Mouse (Mus musculus) mouse trophoblast stem cell (cell line): ENCODE results near the gene Kcnc4.

Experiments used
- in situ Hi-C, 2 experiments: fragments of 300-500 bp; cut with MseI, MboI; formaldehyde crosslinking; loops; 2 replicates in 1 of 2; 3 replicates in 1 of 2; pipeline ENCODE4 v1.15.1; 2025

Kcnc4 gene

GRCm38 (mm10) chr3:107459196-107459772, at the start of gene Kcnc4:
Gene Kcnc4, minus strand, starts transcription at chr3:107459552.
- in situ Hi-C loops = no loop called here

DNA sequence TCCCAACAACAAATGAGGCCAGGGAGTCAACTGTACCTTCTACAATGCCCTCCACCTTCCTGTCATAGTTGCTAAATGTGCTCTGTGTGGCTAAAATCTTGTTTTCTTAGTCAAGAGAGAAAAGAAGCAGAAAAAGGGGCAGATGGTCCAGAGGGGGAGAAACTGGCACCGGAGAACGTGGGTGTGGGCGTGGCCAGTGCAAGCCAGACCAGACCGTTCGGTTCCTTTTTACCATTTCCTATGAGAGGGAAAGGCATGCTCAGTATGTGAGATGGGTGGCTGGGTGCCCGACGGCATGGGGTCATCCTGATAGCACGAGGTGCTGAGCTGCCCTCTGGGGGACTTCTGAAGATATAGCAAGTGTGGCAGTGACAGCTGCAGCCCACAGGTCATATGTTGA, 49.3 kb upstream of the Kcnc4 start:
- in situ Hi-C loops = no loop called here

DNA sequence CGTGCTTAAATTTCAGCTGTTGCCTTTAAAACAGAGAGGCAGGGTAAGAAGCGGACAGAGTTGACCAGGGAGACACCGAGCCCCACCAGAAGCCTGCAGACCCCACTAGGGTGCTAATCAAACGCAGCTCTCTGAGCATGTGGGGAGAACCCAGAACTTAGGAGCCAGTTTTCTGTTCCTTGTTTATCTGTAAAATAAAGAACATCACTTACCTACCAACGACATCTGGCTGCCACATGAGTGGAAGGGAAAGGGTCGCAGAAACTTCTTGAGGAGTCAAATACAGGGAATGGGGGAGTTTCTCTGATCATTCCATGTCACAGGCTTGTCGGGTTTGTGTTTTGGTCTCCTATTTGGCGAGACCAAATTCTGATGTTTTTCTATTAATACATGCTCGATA, 48.6 kb upstream of the Kcnc4 start:
- in situ Hi-C loops = no loop called here

GRCm38 (mm10) chr3:107506531-107506930, 47.2 kb upstream of the Kcnc4 start:
- in situ Hi-C loops = no loop called here

GRCm38 (mm10) chr3:107505464-107506367, 46.4 kb upstream of the Kcnc4 start:
- in situ Hi-C loops = no loop called here

DNA sequence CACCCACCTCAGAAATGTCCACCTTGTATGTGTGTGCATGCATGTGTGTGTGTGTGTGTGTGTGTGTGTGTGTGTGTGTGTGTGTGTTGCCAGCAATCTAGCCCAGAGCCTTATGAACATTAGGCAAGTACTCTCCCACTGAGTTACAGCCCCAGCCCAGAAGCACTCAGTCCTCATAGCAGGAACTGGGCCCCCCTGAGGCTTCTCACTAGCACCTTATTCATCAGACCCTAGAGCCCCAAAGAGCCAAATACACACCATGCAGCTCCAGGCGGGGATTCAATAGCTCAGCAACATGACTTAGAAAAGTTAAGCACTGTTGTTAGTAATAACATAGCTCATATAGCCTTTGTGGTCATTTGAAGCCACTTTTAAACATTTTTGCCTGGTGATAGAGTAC, 45.2 kb upstream of the Kcnc4 start:
- in situ Hi-C loops = no loop called here

- in situ Hi-C loops = no loop called here
Observed at GRCm38 (mm10) chr3:107503716-107504115, 44.4 kb upstream of the Kcnc4 start.

DNA sequence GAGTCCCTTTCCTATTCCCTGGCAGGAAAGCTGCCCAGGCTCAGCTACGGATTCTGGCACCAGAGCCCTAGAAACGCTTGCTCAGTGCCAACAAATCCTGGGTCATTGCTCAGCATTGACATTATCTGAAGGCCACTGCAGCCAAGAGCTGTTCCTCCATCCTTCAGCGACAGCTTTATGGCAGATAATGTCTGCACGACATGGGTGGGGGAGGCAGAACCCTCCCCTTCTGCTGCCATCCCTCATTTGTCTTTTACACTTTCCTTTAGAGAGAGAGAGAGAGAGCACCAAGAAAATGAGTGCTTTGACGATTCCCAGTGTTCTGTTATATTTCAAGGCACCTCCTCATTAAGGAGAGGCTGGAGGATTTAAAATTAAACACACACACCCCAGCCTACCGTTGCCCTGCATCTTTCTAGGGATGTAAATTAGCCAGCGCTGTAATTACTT, 42.4 kb upstream of the Kcnc4 start:
- in situ Hi-C loops = no loop called here

- in situ Hi-C loops = no loop called here
Observed at GRCm38 (mm10) chr3:107500301-107500700, 40.9 kb upstream of the Kcnc4 start.

- in situ Hi-C loops = no loop called here
Observed at GRCm38 (mm10) chr3:107496086-107496850, 36.9 kb upstream of the Kcnc4 start.

- in situ Hi-C loops = no loop called here
Observed at GRCm38 (mm10) chr3:107495524-107495923, 36.2 kb upstream of the Kcnc4 start.

DNA sequence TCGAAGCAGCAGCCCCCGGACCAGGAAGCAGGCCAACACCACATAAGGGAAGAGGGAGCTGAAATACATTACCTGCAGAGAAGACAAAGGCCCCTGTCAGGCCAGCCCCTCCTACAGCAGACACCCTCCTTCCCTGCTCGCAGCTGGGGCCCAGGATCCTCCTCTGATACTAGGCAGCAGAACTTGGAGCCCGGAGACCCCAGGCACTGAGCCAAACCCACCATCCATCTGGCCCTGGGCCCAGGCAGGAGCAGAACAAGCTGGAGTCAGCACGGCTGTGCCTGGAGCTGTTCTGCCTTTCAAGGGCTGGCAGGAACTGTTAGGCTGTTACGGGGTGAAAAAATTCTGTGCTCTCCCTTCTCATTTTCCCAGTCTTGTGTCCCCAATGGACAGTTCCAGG, 32.1 kb upstream of the Kcnc4 start:
- in situ Hi-C loops = no loop called here

- in situ Hi-C loops = no loop called here
Observed at GRCm38 (mm10) chr3:107488637-107489036, 29.3 kb upstream of the Kcnc4 start.

DNA sequence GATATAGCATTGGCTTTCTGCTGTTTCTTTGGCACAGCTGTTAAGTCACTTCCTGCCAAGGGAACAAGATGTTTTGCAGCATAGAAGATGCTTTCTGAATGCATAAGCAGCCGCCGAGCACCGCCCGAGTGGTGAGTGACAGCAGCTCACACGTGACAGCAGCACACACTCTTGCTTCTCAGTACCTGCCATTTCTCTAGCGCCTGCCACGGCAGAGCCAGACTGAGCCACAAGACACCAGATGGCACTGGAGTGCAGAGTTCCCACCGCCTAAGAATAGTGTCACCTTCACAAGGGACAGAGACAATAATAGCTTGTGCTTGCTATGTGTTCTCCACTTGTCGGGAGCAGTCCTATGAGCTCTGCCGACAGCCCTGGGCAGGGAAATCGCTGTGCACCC, 23.9 kb upstream of the Kcnc4 start:
- in situ Hi-C loops = no loop called here

DNA sequence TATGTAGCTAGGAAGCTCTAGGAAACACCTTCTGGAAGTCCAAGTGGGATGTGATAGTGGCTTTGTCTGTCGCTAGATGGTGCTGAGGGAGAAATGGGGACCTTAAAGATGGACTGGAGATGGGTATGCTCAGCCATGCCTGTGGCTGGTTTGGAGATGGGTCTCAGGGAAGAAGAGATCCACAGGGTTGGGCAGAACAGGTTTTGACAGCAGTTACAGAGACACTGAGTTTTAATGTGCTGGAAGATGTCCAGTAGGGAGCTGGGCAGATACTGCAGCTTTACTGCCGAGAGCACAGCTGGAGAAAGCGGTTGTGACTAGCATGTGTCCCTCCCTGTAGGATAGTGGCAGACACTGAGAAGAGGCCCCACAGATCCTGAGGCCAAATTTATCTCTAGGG, 21.3 kb upstream of the Kcnc4 start:
- in situ Hi-C loops = no loop called here

DNA sequence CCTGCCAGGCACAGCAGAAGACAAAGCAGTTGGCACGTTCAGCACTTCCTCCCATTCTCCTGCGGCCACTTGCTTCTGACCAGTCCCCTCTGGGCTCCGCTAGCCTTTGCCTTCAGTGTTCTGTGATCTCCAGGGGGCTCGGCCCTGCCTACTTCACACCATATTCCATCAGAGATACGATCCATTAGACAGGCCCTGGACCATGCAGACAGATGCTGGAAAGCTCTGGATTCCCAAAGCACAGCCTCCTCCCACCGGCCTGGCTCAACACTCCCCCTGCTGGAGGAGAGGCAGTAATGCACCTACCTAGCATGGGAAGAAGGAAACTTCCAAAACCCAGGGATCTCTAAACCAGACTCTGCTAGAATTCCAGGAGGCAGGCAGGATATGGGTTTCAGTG, 12.8 kb upstream of the Kcnc4 start:
- in situ Hi-C loops = no loop called here

GRCm38 (mm10) chr3:107469059-107469458, 9.7 kb upstream of the Kcnc4 start:
- in situ Hi-C loops = loop anchor here (10.0 kb wide), 1 partner anchor 234 kb away; the partner anchor contains the start of genes A630076J17Rik (in 2 of the 2) and Prok1 (in 2 of the 2)

DNA sequence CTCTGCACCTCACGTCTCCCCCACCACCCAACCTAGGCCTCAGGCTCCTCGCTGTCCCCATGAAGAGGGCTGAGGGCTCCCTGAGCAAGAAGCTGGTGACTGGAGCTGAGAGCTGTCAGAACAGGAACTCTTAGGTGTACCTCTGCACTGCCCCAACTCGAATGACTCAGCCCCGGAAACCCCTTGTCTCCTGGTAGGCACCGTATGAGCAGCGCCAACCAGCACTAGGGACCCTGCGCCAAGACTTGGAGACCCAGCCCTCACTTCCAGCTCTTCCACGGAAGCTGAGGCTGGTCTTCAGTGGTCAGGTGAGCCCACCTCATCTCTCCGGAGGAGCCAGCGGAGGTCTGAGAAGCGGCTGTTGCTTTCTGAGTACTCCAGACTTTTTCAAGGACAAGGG, 8.8 kb upstream of the Kcnc4 start:
- in situ Hi-C loops = loop anchor here (10.0 kb wide), 1 partner anchor 233 kb away; the partner anchor contains the start of genes A630076J17Rik (in 2 of the 2) and Prok1 (in 2 of the 2)

GRCm38 (mm10) chr3:107466577-107466976, 7.2 kb upstream of the Kcnc4 start:
- in situ Hi-C loops = loop anchor here (10.0 kb wide), 1 partner anchor 232 kb away; the partner anchor contains the start of genes A630076J17Rik (in 2 of the 2) and Prok1 (in 2 of the 2)

DNA sequence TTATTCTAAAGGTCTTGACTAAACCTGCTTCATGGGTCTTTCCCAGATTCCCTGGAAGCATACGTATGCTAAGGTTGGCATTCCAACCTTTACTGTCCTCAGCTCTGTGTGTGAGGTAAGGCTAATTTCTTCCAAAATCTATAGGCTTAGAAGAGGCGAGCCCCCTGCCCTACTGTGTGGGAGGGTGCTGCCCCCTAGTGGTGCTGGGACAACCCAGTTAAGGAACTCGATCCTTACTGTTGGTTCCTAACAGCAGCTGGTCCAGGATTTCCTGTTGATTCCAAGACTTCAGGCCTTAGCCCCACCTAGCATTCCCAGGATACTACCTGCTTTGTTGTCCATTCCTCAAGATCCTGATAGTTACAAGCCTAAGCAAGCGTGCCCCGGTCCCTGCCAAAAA, 2.8 kb upstream of the Kcnc4 start:
- in situ Hi-C loops = loop anchor here (5.0 to 10.0 kb wide), 3 partner anchors 100 to 227 kb away; partner anchors contain the start of genes A630076J17Rik (in 2 of the 2) and Prok1 (in 2 of the 2)

- in situ Hi-C loops = loop anchor here (5.0 to 10.0 kb wide), 3 partner anchors 98 to 225 kb away; partner anchors contain the start of genes A630076J17Rik (in 2 of the 2) and Prok1 (in 2 of the 2)
Observed at GRCm38 (mm10) chr3:107459773-107460431, 550 bp upstream of the Kcnc4 start.
